Mouse (Mus musculus) ES-Bruce4 (cell line): ENCODE results near the gene Cpa2.

Source experiments
- CTCF ChIP-seq: IDR thresholded peaks from one replicate; pipeline ENCODE4 v1.8.1; 2011; ENCODE audit warnings: low read depth, low read length
- EP300 ChIP-seq: IDR thresholded peaks from 2 replicates; pipeline ENCODE4 v1.6.1; 2011; ENCODE audit warnings: low read depth, low read length; ENCODE audit not compliant: insufficient read depth
- POLR2A ChIP-seq: IDR thresholded peaks from one replicate; pipeline ENCODE4 v1.8.1; 2011; ENCODE audit warnings: low read length; ENCODE audit not compliant: insufficient read depth

- TF ChIP-seq EP300: no peak
- TF ChIP-seq CTCF: no peak
- TF ChIP-seq POLR2A: no peak
These were observed 58.7 kb downstream of the Cpa2 start for GRCm38 (mm10) chr6:30600033-30600432.
